Mouse (Mus musculus): Measurements from ENCODE around the gene Safb. TPM values are rescaled to one million over a fixed set of nuclear protein-coding genes. Genes with fewer than 3 reads are reported as not detected.
A peak's percentile ranks its signal among the peaks of the same experiment; 100 is the strongest.

The Safb gene
- total and polyA plus RNA-seq, 2 experiments from 2014 or later = 39.8 to 52.9 TPM

- Histone ChIP-seq H3K4me2 (ENCODE audit: low read depth, low read length) (peak overlapping the region; percentile 73), H3K4me3 (ENCODE audit: low read depth, low read length) (peak overlapping the region; percentile 99), H3K9ac (replicated peaks; ENCODE audit: low read depth, low read length) (peak overlapping the region; percentile 97), H3K27ac (ENCODE audit: low read depth) (no peak overlapping the region), H3K9me3 (replicated peaks; ENCODE audit: control insufficient read depth, low read length) (no peaks in the 10 kb centered on the region), H3K27me3 (ENCODE audit: control insufficient read depth, insufficient read depth, low read length) (no peaks in the 10 kb centered on the region), H3K4me1 (ENCODE audit: control insufficient read depth, insufficient read depth) (peaks cover 21% of the 10 kb centered on the region), H3K36me3 (replicated peaks; ENCODE audit: control insufficient read depth, insufficient read depth, low read length) (peaks cover 66% of the 10 kb centered on the region)
- ATAC-seq (ENCODE audit: insufficient read depth, low read depth) (no peak), DNase-seq (ENCODE audit: low spot score) (no peak)
- WGBS = 76% methylated on average over 1 of the region's 1 CpGs
- TF ChIP-seq EP300 (IDR thresholded peaks at IDR 0.05; ENCODE audit: low read depth) (no peak), CTCF (IDR thresholded peaks at IDR 0.05; ENCODE audit: low read depth) (no peak)
Observed at GRCm38 (mm10) chr17:56583071-56583470, 1.6 kb upstream of the Safb start.

GRCm38 (mm10) chr17:56583611-56584256 lies 891 bp upstream of the Safb start:
- DNase-seq (ENCODE audit: low spot score) = peak; percentile 52
- H3K27me3 ChIP-seq (ENCODE audit: control insufficient read depth, insufficient read depth, low read length) = no peaks in the 10 kb centered on the region
- peaks cover 66% of the 10 kb centered on the region for H3K36me3 ChIP-seq (replicated peaks; ENCODE audit: control insufficient read depth, insufficient read depth, low read length)
- peak overlapping the region; percentile 99 for H3K4me3 ChIP-seq (ENCODE audit: low read depth, low read length)
- H3K9ac ChIP-seq (replicated peaks; ENCODE audit: low read depth, low read length) = peak overlapping the region; percentile 97
- no peak for TF ChIP-seq CTCF (IDR thresholded peaks at IDR 0.05; ENCODE audit: low read depth)
- no peak for TF ChIP-seq EP300 (IDR thresholded peaks at IDR 0.05; ENCODE audit: low read depth)
- 1% methylated on average over 25 of the region's 33 CpGs for whole genome bisulfite sequencing
- ATAC-seq (ENCODE audit: insufficient read depth, low read depth) = no peak; the same call in 1 of the 2 replicates
- peak overlapping the region; percentile 73 for H3K4me2 ChIP-seq (ENCODE audit: low read depth, low read length)
- H3K9me3 ChIP-seq (replicated peaks; ENCODE audit: control insufficient read depth, low read length) = no peaks in the 10 kb centered on the region
- H3K4me1 ChIP-seq (ENCODE audit: control insufficient read depth, insufficient read depth) = peaks cover 21% of the 10 kb centered on the region
- H3K27ac ChIP-seq (ENCODE audit: low read depth) = peak overlapping the region; percentile 99

GRCm38 (mm10) chr17:56585171-56585821 lies 671 bp downstream of the Safb start:
- TF ChIP-seq EP300 (IDR thresholded peaks at IDR 0.05; ENCODE audit: low read depth) (no peak), CTCF (IDR thresholded peaks at IDR 0.05; ENCODE audit: low read depth) (no peak)
- Histone ChIP-seq H3K27ac (ENCODE audit: low read depth) (peak overlapping the region; percentile 95), H3K36me3 (replicated peaks; ENCODE audit: control insufficient read depth, insufficient read depth, low read length) (peaks cover 66% of the 10 kb centered on the region)

GRCm38 (mm10) chr17:56587773-56588172 lies 3.1 kb downstream of the Safb start:
- DNase-seq (ENCODE audit: low spot score) (no peak), ATAC-seq (ENCODE audit: insufficient read depth, low read depth) (no peak)
- H3K4me2 ChIP-seq (ENCODE audit: low read depth, low read length) = no peak overlapping the region
- H3K36me3 ChIP-seq (replicated peaks; ENCODE audit: control insufficient read depth, insufficient read depth, low read length) = peaks cover 65% of the 10 kb centered on the region
- 65% methylated on average over 1 of the region's 1 CpGs for WGBS
- no peaks in the 10 kb centered on the region for H3K9me3 ChIP-seq (replicated peaks; ENCODE audit: control insufficient read depth, low read length)
- H3K4me1 ChIP-seq (ENCODE audit: control insufficient read depth, insufficient read depth) = peaks cover 18% of the 10 kb centered on the region
- no peak overlapping the region for H3K4me3 ChIP-seq (ENCODE audit: low read depth, low read length)
- no peak overlapping the region for H3K27ac ChIP-seq (ENCODE audit: low read depth)
- 0 out of 2 replicates have a peak overlapping the region, but pooled peaks have one; percentile 7 for H3K9ac ChIP-seq (replicated peaks; ENCODE audit: low read depth, low read length)
- no peak for TF ChIP-seq CTCF (IDR thresholded peaks at IDR 0.05; ENCODE audit: low read depth)
- TF ChIP-seq EP300 (IDR thresholded peaks at IDR 0.05; ENCODE audit: low read depth) = no peak
- H3K27me3 ChIP-seq (ENCODE audit: control insufficient read depth, insufficient read depth, low read length) = no peaks in the 10 kb centered on the region

More at GRCm38 (mm10) chr17:56585171-56585821, 671 bp downstream of the Safb start:
- WGBS = under 1% methylated on average over 61 of the region's 61 CpGs
- ATAC-seq (ENCODE audit: insufficient read depth, low read depth) (no peak), DNase-seq (ENCODE audit: low spot score) (no peak)
- H3K4me3 ChIP-seq (ENCODE audit: low read depth, low read length) = peak overlapping the region; percentile 93
- H3K4me2 ChIP-seq (ENCODE audit: low read depth, low read length) = peak overlapping the region; percentile 67
- peak overlapping the region; percentile 91 for H3K9ac ChIP-seq (replicated peaks; ENCODE audit: low read depth, low read length)
- no peaks in the 10 kb centered on the region for H3K27me3 ChIP-seq (ENCODE audit: control insufficient read depth, insufficient read depth, low read length)
- no peaks in the 10 kb centered on the region for H3K9me3 ChIP-seq (replicated peaks; ENCODE audit: control insufficient read depth, low read length)
- peaks cover 21% of the 10 kb centered on the region for H3K4me1 ChIP-seq (ENCODE audit: control insufficient read depth, insufficient read depth)

- Histone ChIP-seq H3K4me1 (ENCODE audit: control insufficient read depth, insufficient read depth) (peaks cover 12% of the 10 kb centered on the region), H3K9me3 (replicated peaks; ENCODE audit: control insufficient read depth, low read length) (no peaks in the 10 kb centered on the region), H3K9ac (replicated peaks; ENCODE audit: low read depth, low read length) (no peak overlapping the region), H3K36me3 (replicated peaks; ENCODE audit: control insufficient read depth, insufficient read depth, low read length) (peaks cover 74% of the 10 kb centered on the region), H3K4me2 (ENCODE audit: low read depth, low read length) (no peak overlapping the region), H3K27me3 (ENCODE audit: control insufficient read depth, insufficient read depth, low read length) (no peaks in the 10 kb centered on the region), H3K4me3 (ENCODE audit: low read depth, low read length) (no peak overlapping the region), H3K27ac (ENCODE audit: low read depth) (no peak overlapping the region)
- no peak for TF ChIP-seq CTCF (IDR thresholded peaks at IDR 0.05; ENCODE audit: low read depth)
- TF ChIP-seq EP300 (IDR thresholded peaks at IDR 0.05; ENCODE audit: low read depth) = no peak
- DNase-seq (ENCODE audit: low spot score) (no peak), ATAC-seq (ENCODE audit: insufficient read depth, low read depth) (no peak)
- WGBS = 92% methylated on average over 4 of the region's 4 CpGs
Observed at GRCm38 (mm10) chr17:56588921-56589320, 4.3 kb downstream of the Safb start.
